ENCODE assay signal across 7 mouse cellular contexts in the genomic region with DNA sequence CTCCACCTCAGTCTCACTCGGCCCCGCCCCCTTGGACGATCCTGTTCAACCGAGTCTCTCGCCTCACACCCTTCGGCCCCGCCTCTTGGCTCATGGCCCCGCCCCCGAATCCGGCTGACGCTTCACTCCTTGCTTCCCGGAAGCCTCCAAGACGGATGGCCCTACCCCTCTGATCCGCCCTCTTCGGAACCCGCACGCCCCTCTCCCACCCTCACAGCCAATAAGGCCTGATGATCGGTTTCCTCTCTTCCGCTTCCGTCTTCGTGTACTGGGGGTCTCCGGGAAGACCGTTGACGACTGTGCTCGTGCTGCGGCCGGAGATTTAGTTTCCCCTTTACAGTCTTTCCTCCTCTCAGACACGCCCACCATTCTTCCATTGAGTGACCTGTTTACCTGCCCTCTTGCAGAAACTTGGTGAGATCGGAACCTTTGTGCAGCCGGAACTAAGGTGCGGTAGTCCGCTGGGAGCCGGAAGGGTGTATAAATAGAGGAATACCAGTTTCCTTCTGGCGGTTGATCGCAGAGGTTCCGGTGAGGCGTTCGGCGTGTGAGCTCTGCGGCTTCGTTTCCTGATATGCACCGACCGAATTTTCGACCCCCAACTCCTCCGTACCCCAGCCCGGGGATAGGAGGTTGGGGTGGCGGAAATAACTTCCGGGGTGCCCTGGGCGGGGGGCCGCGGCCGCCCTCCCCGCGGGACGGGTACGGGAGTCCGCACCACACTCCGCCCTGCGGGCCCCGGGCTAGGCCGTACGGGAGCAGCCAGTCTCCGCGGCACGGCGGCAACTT. TPM values are rescaled to one million over a fixed set of nuclear protein-coding genes. Genes with fewer than 3 reads are reported as not detected.
DNase-seq lines count a peak whose midpoint lies in the region; ATAC-seq lines count a peak whose summit lies in the region.

Mplkip (plus strand) TSS at position 282 of the 789 bp plus-strand sequence.
Sugct (minus strand) TSS at position 643 of the 789 bp plus-strand sequence.

- no peaks in the 10 kb centered on the region for H3K27me3 ChIP-seq in embryonic facial prominence, embryonic 11.5 days (ENCODE audit: control insufficient read depth, insufficient read depth, low read length)
- H3K27me3 ChIP-seq in limb, embryonic 10.5 days (ENCODE audit: low read depth, poor library complexity, severe bottlenecking) = no peaks in the 10 kb centered on the region
- H3K27me3 ChIP-seq in midbrain, embryonic 13.5 days = no peaks in the 10 kb centered on the region

- DNase-seq in adrenal gland, postnatal 14 days = peak; percentile 100
- peak; percentile 100 for DNase-seq in embryonic facial prominence, embryonic 11.5 days (ENCODE audit: low spot score)
- peak; percentile 100 for DNase-seq in kidney, adult 11 months
- DNase-seq in limb, embryonic 10.5 days (ENCODE audit: low spot score) = peak; percentile 100
- peak; percentile 100 for DNase-seq in spleen, adult 12 weeks (ENCODE audit: low spot score)

- H3K9ac ChIP-seq in embryonic facial prominence, embryonic 11.5 days (replicated peaks; ENCODE audit: low read length) = peak within 1 kb of the TSS; percentile 85
- H3K9ac ChIP-seq in midbrain, embryonic 13.5 days (replicated peaks) = peak within 1 kb of the TSS; percentile 91

- ATAC-seq in embryonic facial prominence, embryonic 11.5 days (replicated peaks; ENCODE audit: insufficient number of reproducible peaks, low FRiP score, low TSS enrichment, low read depth) = peak; percentile 100
- ATAC-seq in granulocyte monocyte progenitor cell, adult 5-6 weeks (replicated peaks; ENCODE audit: poor library complexity, severe bottlenecking) = peak; percentile 89
- ATAC-seq in midbrain, embryonic 13.5 days = peak; percentile 99

- H3K4me1 ChIP-seq in embryonic facial prominence, embryonic 11.5 days (ENCODE audit: control insufficient read depth, insufficient read depth, low read length) = no peaks in the 10 kb centered on the region
- 0 out of 2 replicates have a peak, but pooled peaks cover 5% of the 10 kb centered on the region for H3K4me1 ChIP-seq in limb, embryonic 10.5 days
- H3K4me1 ChIP-seq in midbrain, embryonic 13.5 days (replicated peaks) = peaks cover 12% of the 10 kb centered on the region

- no peaks in the 10 kb centered on the region for H3K9me3 ChIP-seq in embryonic facial prominence, embryonic 11.5 days (replicated peaks; ENCODE audit: control insufficient read depth, low read length)
- no peaks in the 10 kb centered on the region for H3K9me3 ChIP-seq in limb, embryonic 10.5 days (replicated peaks)
- H3K9me3 ChIP-seq in midbrain, embryonic 13.5 days = no peaks in the 10 kb centered on the region

- H3K4me2 ChIP-seq in embryonic facial prominence, embryonic 11.5 days (ENCODE audit: low read depth, low read length) = peak within 1 kb of the TSS; percentile 60
- H3K4me2 ChIP-seq in midbrain, embryonic 13.5 days (replicated peaks) = peak within 1 kb of the TSS; percentile 68

- no peaks in the 10 kb centered on the region for H3K36me3 ChIP-seq in embryonic facial prominence, embryonic 11.5 days (replicated peaks; ENCODE audit: control insufficient read depth, insufficient read depth, low read depth, low read length)
- H3K36me3 ChIP-seq in limb, embryonic 10.5 days = peaks cover 6% of the 10 kb centered on the region
- no peaks in the 10 kb centered on the region for H3K36me3 ChIP-seq in midbrain, embryonic 13.5 days

- under 1% methylated on average over 64 of the region's 66 CpGs for WGBS in embryonic facial prominence, embryonic 11.5 days
- WGBS in limb, embryonic 10.5 days = under 1% methylated on average over 66 of the region's 66 CpGs
- under 1% methylated on average over 66 of the region's 66 CpGs for WGBS in midbrain, embryonic 13.5 days

- peak within 1 kb of the TSS; percentile 84 for H3K4me3 ChIP-seq in embryonic facial prominence, embryonic 11.5 days (ENCODE audit: low read depth, low read length)
- H3K4me3 ChIP-seq in limb, embryonic 10.5 days = peak within 1 kb of the TSS; percentile 80
- peak within 1 kb of the TSS; percentile 85 for H3K4me3 ChIP-seq in midbrain, embryonic 13.5 days (replicated peaks)

- H3K27ac ChIP-seq in embryonic facial prominence, embryonic 11.5 days (replicated peaks; ENCODE audit: low read depth, low read length) = peak within 1 kb of the TSS; percentile 57
- peak within 1 kb of the TSS; percentile 92 for H3K27ac ChIP-seq in limb, embryonic 10.5 days
- peak within 1 kb of the TSS; percentile 90 for H3K27ac ChIP-seq in midbrain, embryonic 13.5 days

RNA-seq across cellular contexts. Expression of gene Mplkip, which starts in this region (rescaled TPM):
- total RNA-seq in adrenal gland, postnatal 14 days (2021) = 21.9 and 25.4 TPM in 2 replicates
- 59.1 and 63.7 TPM in 2 replicates for polyA plus RNA-seq in embryonic facial prominence, embryonic 11.5 days (2014; fragmentation: Nextera tagmentation; extraction: Ambion mirVana)
- total RNA-seq in granulocyte monocyte progenitor cell, adult 5-6 weeks (2014; fragmentation: Nextera tagmentation) = 57.5 and 60.2 TPM in 2 replicates
- 28.0 and 45.7 TPM in 2 replicates for total RNA-seq in granulocyte monocyte progenitor cell, adult 5-6 weeks (2017)
- 52.7 and 54.3 TPM in 2 replicates for polyA plus RNA-seq in limb, embryonic 10.5 days (2016; fragmentation: Nextera tagmentation; extraction: Ambion mirVana)
- 49.4 and 53.1 TPM in 2 replicates for polyA plus RNA-seq in midbrain, embryonic 13.5 days (2015; fragmentation: Nextera tagmentation; extraction: Ambion mirVana)

RNA-seq across cellular contexts. Expression of gene Sugct, which starts in this region (rescaled TPM):
- total RNA-seq in adrenal gland, postnatal 14 days (2021) = 5.7 and 6.6 TPM in 2 replicates
- 3.3 and 5.2 TPM in 2 replicates for polyA plus RNA-seq in embryonic facial prominence, embryonic 11.5 days (2014; fragmentation: Nextera tagmentation; extraction: Ambion mirVana)
- total RNA-seq in granulocyte monocyte progenitor cell, adult 5-6 weeks (2014; fragmentation: Nextera tagmentation) = 0.32 TPM in 1 of 2 replicates, not detected in the other
- 0.52 and 0.82 TPM in 2 replicates for total RNA-seq in granulocyte monocyte progenitor cell, adult 5-6 weeks (2017)
- 2.3 and 3.6 TPM in 2 replicates for polyA plus RNA-seq in limb, embryonic 10.5 days (2016; fragmentation: Nextera tagmentation; extraction: Ambion mirVana)
- 3.4 TPM in 2 replicates for polyA plus RNA-seq in midbrain, embryonic 13.5 days (2015; fragmentation: Nextera tagmentation; extraction: Ambion mirVana)

Comparison
In these comparisons a context has a peak if more than half of its experiments do, and no peak if none do; other contexts are left out.
1. Peak in every context shown above with its lines: DNase-seq, ATAC-seq, H3K4me3 ChIP-seq and H3K27ac ChIP-seq.